Mouse (Mus musculus): Measurements from ENCODE around the gene Sun2.

- TF ChIP-seq CTCF (conservative IDR thresholded peaks at IDR 0.05; ENCODE audit: low read length) (no peak), POU5F1 (IDR thresholded peaks at IDR 0.05; ENCODE audit: borderline replicate concordance, low read length) (no peak), NANOG (IDR thresholded peaks at IDR 0.05; ENCODE audit: borderline replicate concordance, low read length) (no peak)
Observed at GRCm38 (mm10) chr15:79755176-79755575, 12.8 kb upstream of the Sun2 start.
